Mouse (Mus musculus) limb, embryonic 11.5 days (tissue): ENCODE data around the gene Gm10491. TPM values are rescaled to one million over a fixed set of nuclear protein-coding genes. Genes with fewer than 3 reads are reported as not detected.

Source experiments
- ATAC-seq: fragments of 200-750 bp; cut with Nextera tagmentation; 2 replicates; pipeline ENCODE4 v1.8.0; 2017; ENCODE audit warnings: low read depth; ENCODE audit not compliant: insufficient number of reproducible peaks, low FRiP score, low TSS enrichment
- DNase-seq: peaks from one replicate; pipeline ENCODE4 v3.0.0-alpha.2; 2015; ENCODE audit warnings: low spot score
- H3K27ac ChIP-seq: fragments of 300-500 bp; sonication (generic); replicated peaks from 2 replicates; pipeline ENCODE4 v1.5.1; 2014; ENCODE audit warnings: low read depth, mild to moderate bottlenecking, low read length
- H3K27me3 ChIP-seq: fragments of 300-500 bp; sonication (generic); 2 replicates; pipeline ENCODE4 v1.6.1; 2014; ENCODE audit warnings: mild to moderate bottlenecking, low read length, mixed read lengths; ENCODE audit not compliant: control insufficient read depth, insufficient read depth
- H3K36me3 ChIP-seq: fragments of 300-500 bp; sonication (generic); 2 replicates; pipeline ENCODE4 v1.6.1; 2014; ENCODE audit warnings: mild to moderate bottlenecking, low read length, moderate library complexity, mixed read lengths; ENCODE audit not compliant: control insufficient read depth, insufficient read depth
- H3K4me1 ChIP-seq: fragments of 300-500 bp; sonication (generic); 2 replicates; pipeline ENCODE4 v1.6.1; 2014; ENCODE audit warnings: low read length, mixed read lengths; ENCODE audit not compliant: control insufficient read depth, insufficient read depth
- H3K4me2 ChIP-seq: fragments of 300-500 bp; sonication (generic); 2 replicates; pipeline ENCODE4 v1.6.1; 2014; ENCODE audit warnings: low read depth, mild to moderate bottlenecking, moderate library complexity; ENCODE audit not compliant: severe bottlenecking
- H3K4me3 ChIP-seq: fragments of 300-500 bp; sonication (generic); 2 replicates; pipeline ENCODE4 v1.5.1; 2014; ENCODE audit warnings: low read depth, low read length
- H3K9ac ChIP-seq: fragments of 300-500 bp; sonication (generic); 2 replicates; pipeline ENCODE4 v1.6.1; 2014; ENCODE audit warnings: mild to moderate bottlenecking, low read length
- H3K9me3 ChIP-seq: fragments of 300-500 bp; sonication (generic); 2 replicates; pipeline ENCODE4 v1.6.1; 2016; ENCODE audit warnings: low read length; ENCODE audit not compliant: control insufficient read depth
- WGBS: fragments of 180-500 bp; shearing (Covaris S2); extraction: QIAGEN DNeasy Blood & Tissue Kit; methylation state at CpG from one replicate; pipeline ENCODE4 v1.1.7; 2014; 5-methylcytosine and 5-hydroxymethylcytosine counted together
- polyA plus RNA-seq: library from polyadenylated mRNA; unstranded; fragments of >200 nt; fragmentation: Nextera tagmentation; extraction: Ambion mirVana; gene quantifications from 2 replicates; pipeline ENCODE4 v1.2.1, GENCODE M21; 2014

The Gm10491 gene
- polyA plus RNA-seq, result not detected in 2 replicates

DNA sequence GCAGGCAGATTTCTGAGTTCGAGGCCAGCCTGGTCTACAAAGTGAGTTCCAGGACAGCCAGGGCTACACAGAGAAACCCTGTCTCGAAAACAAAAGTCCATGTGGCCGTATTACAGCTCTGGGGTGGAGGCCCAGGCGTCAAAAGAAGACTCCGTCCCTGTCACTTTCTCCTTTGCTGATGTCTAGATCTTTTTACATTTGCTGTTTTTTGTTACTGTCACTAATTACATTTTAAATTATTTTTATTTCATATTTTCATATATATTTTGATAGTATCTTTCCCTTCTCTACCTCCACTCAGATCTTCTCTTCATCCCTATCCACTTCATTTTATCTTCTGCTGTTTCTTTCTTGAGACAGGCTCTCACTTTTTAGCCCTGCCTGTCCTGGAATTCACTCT lies at the start of gene Gm10491:
TSS of gene Gm10491 (minus strand) at position 101 of the 400 bp plus-strand sequence.
- no peak within 1 kb of the TSS for H3K27ac ChIP-seq
- no peak for ATAC-seq
- H3K9ac ChIP-seq, result no peak within 1 kb of the TSS
- no peak for DNase-seq
- H3K9me3 ChIP-seq, result no peaks in the 10 kb centered on the region
- peaks cover 2% of the 10 kb centered on the region; the same call in 1 of the 2 replicates for H3K36me3 ChIP-seq
- no peaks in the 10 kb centered on the region for H3K4me1 ChIP-seq
- 88% methylated on average over 5 of the region's 5 CpGs for WGBS
- H3K4me2 ChIP-seq, result no peak within 1 kb of the TSS
- no peak within 1 kb of the TSS for H3K4me3 ChIP-seq
- no peaks in the 10 kb centered on the region for H3K27me3 ChIP-seq

DNA sequence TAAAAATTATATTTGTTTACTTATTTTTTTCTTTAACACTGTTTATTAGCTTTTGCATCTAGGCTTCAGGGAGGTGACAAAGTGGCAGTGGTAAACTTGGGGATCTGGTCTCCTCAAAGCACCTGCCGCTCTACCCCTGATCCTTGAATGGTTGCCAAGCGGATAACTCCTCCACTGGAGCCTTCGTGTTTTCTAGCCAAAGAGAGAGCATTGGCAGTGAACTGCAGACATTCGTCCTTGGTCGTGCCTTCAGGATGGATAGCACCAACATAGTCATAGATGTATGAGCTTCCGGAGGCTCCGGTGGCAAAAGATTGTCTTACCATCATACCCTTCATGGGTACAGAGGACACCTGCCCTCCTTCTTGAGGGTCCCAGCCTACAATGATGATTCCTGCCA lies 42.5 kb upstream of the Gm10491 start:
- Histone ChIP-seq H3K4me1 (no peaks in the 10 kb centered on the region), H3K4me2 (no peak overlapping the region), H3K36me3 (no peaks in the 10 kb centered on the region), H3K9me3 (no peaks in the 10 kb centered on the region), H3K27me3 (no peaks in the 10 kb centered on the region), H3K9ac (no peak overlapping the region), H3K4me3 (no peak overlapping the region), H3K27ac (no peak overlapping the region)
- no peak for ATAC-seq
- 87% methylated on average over 7 of the region's 7 CpGs for WGBS
- no peak for DNase-seq

DNA sequence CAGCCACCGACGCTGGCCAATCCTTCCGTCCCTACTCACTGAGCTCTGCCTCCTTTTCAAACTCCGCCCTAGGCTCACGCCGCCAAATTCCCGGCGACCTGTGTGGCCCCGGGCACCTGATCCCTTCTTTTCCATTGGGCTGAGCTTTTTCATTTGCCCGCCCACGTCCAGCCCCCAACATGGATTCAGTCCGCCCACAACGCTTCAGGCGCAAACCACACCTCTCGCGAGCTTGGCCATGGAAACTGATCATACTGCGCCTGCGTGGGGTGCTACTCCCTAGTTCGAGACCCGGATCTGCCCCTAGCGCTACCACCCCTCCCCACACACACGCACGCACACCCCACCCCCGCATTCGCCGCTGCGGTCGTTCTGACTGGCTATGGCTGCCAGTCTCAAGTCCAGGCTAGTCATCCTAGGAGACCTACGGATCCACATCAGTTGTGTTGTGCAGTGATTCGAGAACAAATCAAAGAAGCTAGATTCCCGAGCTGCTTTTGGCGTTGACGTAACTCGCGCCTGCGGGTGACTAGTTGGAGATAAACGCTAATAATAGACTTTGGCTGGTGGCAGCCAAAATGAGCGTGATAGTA lies 40.4 kb upstream of the Gm10491 start:
- H3K36me3 ChIP-seq, result no peaks in the 10 kb centered on the region
- peak overlapping the region; percentile 31 for H3K4me2 ChIP-seq
- peak overlapping the region; percentile 58 for H3K9ac ChIP-seq
- DNase-seq (peak; percentile 91), ATAC-seq (peak; percentile 99; the same call in 1 of the 2 replicates)
- no peaks in the 10 kb centered on the region for H3K27me3 ChIP-seq
- 16% methylated on average over 38 of the region's 38 CpGs for WGBS
- H3K27ac ChIP-seq, result no peak overlapping the region
- no peaks in the 10 kb centered on the region for H3K4me1 ChIP-seq
- no peaks in the 10 kb centered on the region for H3K9me3 ChIP-seq
- H3K4me3 ChIP-seq, result peak overlapping the region; percentile 26

DNA sequence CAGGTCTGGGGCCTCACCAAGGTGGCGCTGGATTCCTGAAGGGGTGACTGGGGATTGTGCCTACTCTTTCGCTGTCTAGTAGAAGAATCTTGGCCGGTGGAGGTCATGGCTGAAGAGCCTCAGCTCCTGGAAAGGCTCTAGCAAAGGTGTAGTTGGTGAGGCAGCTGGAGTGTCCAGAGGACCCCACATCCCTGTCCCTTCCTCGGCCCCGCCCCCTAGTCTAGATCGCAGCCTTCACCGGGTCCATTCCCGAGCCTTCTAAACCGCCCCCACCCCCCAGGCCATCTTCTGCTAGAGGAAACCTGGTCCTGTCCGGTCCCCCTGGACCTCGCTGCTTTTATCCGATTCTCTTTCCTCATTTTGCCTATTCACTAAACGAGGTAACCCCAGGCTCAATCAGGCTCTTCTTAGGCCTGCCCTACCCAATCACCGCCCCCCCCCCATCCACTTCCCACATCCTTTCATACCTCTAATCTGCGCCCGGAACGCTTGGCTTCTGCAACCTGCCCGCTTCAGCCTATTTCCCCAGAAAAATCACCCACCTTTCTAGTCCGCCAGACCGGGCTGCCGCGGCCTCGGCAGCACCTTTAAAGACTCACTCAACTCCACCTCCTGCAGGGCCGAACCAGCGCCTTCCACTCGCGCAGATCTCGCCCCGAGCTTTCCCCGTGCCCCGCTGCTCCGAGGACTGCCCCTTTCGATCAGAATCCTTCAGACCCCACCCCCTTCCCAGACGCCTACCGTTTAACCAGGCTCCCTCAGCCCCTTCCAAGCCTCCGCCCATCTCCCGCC lies 39.7 kb upstream of the Gm10491 start, which contains the start of gene Hdac6:
TSS of gene Hdac6 (minus strand) at position 782 of the 792 bp plus-strand sequence.
- Histone ChIP-seq H3K27me3 (no peaks in the 10 kb centered on the region), H3K9ac (peak within 1 kb of the TSS; percentile 58), H3K27ac (no peak within 1 kb of the TSS), H3K4me1 (no peaks in the 10 kb centered on the region), H3K36me3 (no peaks in the 10 kb centered on the region), H3K4me2 (peak within 1 kb of the TSS; percentile 50), H3K9me3 (no peaks in the 10 kb centered on the region), H3K4me3 (peak within 1 kb of the TSS; percentile 36)
- 18% methylated on average over 36 of the region's 37 CpGs for WGBS
- peak; percentile 41 for ATAC-seq
- peak; percentile 23 for DNase-seq

DNA sequence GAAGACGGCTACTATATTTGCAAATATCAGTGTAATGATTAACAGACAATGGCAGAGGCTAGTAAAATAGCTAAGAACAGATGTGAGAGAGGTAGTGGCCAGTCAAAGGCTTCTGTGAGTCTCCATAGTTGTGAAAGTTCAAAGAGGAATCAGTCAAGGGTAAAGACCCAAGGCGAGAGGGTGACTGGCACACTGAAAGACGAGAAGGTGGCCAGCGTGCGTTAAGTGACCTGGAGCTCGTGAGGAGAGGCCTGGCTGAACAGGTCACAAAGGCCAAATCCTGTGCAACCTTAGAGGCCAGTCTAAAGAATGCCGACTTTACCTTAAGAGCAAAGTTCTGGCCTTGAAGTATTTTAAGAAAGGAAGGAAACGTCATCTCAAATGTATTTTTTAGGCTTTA lies 38.0 kb upstream of the Gm10491 start:
- Histone ChIP-seq H3K36me3 (no peaks in the 10 kb centered on the region), H3K4me3 (no peak overlapping the region), H3K4me1 (no peaks in the 10 kb centered on the region), H3K27me3 (no peaks in the 10 kb centered on the region), H3K4me2 (no peak overlapping the region), H3K9ac (no peak overlapping the region), H3K27ac (no peak overlapping the region), H3K9me3 (no peaks in the 10 kb centered on the region)
- DNase-seq (no peak), ATAC-seq (no peak)
- 60% methylated on average over 8 of the region's 8 CpGs for WGBS

DNA sequence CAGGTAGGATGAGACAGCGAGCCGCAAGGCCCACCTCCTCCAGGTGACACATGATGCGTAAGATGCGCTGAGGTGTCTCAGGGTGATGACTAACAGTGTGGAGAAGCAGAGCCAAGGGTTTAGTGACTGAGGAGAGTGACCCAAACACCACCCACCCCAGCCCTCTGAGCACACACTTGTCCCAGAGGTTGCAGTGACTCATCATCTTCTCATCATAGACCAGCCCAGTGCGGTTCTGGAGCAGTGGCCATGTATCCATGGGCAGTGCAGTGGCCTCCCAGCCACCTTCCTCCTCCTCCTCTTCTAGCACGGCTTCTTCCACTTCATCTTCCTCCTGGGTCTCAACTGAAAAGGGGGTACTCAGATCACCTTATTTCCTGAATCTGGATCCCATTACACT lies 30.0 kb upstream of the Gm10491 start:
- no peaks in the 10 kb centered on the region for H3K27me3 ChIP-seq
- no peak overlapping the region for H3K9ac ChIP-seq
- H3K9me3 ChIP-seq, result no peaks in the 10 kb centered on the region
- no peak for ATAC-seq
- no peak for DNase-seq
- no peak overlapping the region for H3K4me3 ChIP-seq
- H3K36me3 ChIP-seq, result peaks cover 2% of the 10 kb centered on the region; the same call in 1 of the 2 replicates
- WGBS, result 89% methylated on average over 6 of the region's 6 CpGs
- no peaks in the 10 kb centered on the region for H3K4me1 ChIP-seq
- no peak overlapping the region for H3K27ac ChIP-seq
- H3K4me2 ChIP-seq, result no peak overlapping the region

DNA sequence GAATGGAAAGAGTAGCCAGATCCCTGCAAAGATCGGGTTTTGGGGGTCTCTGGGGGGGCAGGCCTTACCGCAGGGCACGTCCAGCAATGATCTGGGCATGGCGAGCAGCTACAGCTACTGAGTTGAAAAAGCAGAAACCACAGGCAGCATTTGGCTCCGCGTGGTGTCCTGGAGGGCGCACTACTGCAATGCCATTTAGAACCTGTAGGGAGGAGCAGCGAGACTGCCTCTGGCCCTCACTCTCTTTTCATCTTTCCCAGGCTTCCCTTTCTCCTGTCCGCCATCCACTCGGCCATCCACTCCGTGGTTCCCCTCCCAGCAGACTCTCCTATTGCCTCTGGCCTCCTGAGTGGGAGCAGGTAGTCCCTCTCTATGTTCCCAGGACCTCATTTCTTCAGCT lies 29.2 kb upstream of the Gm10491 start:
- Histone ChIP-seq H3K36me3 (peaks cover 2% of the 10 kb centered on the region; the same call in 1 of the 2 replicates), H3K4me2 (no peak overlapping the region), H3K9me3 (no peaks in the 10 kb centered on the region), H3K4me3 (no peak overlapping the region), H3K4me1 (no peaks in the 10 kb centered on the region), H3K27me3 (no peaks in the 10 kb centered on the region), H3K27ac (no peak overlapping the region), H3K9ac (no peak overlapping the region)
- ATAC-seq (no peak), DNase-seq (no peak)
- WGBS, result 43% methylated on average over 11 of the region's 11 CpGs

DNA sequence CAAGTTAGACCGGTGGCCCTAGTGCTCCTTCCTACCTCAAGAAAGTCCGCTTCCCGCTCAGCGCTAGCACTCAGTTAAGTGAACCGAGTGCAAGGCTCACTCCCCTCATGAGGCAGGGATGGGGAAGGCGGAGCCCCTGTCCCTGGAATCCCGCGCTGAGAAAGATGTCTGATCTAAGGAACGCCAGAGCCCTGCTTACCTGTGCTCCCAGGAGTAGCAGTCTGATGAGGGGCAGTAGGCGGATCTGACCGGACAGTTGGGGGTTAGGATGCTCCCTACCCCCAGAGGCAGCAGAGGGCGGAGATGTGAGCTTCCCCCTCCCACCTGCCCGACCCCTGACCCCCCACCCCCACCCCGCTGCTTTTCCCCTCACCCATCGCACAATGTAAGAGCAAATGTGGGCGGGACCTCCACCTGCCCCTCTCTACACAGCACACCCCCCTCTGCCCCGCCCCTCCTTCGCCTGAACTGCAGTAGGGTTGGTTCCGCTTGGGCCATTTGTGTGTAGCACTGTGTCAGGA lies 20.7 kb upstream of the Gm10491 start, which contains the start of gene Eras:
TSS of gene Eras (minus strand) at position 338 of the 521 bp plus-strand sequence.
- Histone ChIP-seq H3K4me1 (no peaks in the 10 kb centered on the region), H3K27ac (no peak within 1 kb of the TSS), H3K36me3 (no peaks in the 10 kb centered on the region; the same call in 1 of the 2 replicates), H3K27me3 (peaks cover 37% of the 10 kb centered on the region), H3K9me3 (no peaks in the 10 kb centered on the region; the same call in 1 of the 2 replicates), H3K4me2 (no peak within 1 kb of the TSS), H3K4me3 (no peak within 1 kb of the TSS), H3K9ac (no peak within 1 kb of the TSS)
- ATAC-seq (no peak), DNase-seq (no peak)
- 16% methylated on average over 15 of the region's 19 CpGs for whole genome bisulfite sequencing
